Mouse (Mus musculus) heart, postnatal 0 days (tissue): ENCODE measurements at regions not wholly inside any gene's neighbourhood (a gene's known extent, or its start where the extent isn't known, plus 50 kb on each side); places are given as distances from the start of the nearest gene placed in this dataset.

Source experiments
- CTCF ChIP-seq: IDR thresholded peaks from 2 replicates; pipeline ENCODE4 v1.5.1; 2016; ENCODE audit warnings: antibody characterized with exemption, control low read depth, low read depth
- EP300 ChIP-seq: IDR thresholded peaks from 2 replicates; pipeline ENCODE4 v1.6.1; 2016; ENCODE audit warnings: antibody characterized with exemption, low read depth

DNA sequence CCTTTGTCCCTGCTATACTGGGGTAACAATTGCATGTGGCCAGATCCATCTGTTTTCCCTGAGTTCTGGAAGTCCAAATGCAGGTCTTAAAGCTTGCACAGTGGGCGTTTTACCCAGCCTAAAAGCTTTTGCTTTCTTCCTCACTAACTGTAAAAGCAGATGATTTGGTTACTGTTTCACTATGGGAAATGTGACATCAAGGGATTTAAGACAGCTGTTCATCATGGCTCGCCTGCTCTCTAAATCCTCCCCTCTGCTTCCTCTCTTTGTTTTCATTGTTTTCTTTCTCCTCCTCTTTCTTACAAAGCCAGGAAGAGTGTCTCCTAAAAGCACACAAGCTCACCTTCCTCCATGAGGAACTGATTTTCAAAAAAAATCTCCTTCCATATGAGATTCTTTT is 758.8 kb downstream of the Tmem114 start:
- TF ChIP-seq CTCF (no peak), EP300 (no peak)
